Mouse (Mus musculus): ENCODE measurements at regions not wholly inside any gene's neighbourhood (a gene's known extent, or its start where the extent isn't known, plus 50 kb on each side); places are given as distances from the start of the nearest gene placed in this dataset.

DNA sequence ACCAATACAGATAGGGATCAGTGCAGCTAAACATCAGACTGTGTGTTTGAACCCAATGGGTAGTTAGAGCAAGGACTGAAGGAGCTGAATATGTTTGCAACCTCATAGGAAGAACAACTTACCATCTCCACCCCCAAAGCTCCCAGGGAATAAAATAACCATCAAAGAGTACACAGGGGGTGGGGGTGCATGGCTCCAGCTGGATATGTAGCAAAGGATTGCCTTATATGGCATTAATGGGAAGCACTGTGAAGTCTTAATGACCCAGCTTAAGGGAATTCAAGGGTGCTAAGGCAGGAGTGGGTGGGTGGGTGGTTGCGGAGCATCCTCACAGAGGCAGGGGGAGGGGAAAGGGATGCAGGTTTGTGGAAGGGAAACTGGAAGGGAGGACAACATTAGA lies 404.0 kb upstream of the Gm12887 start:
- no peak for DNase-seq

DNA sequence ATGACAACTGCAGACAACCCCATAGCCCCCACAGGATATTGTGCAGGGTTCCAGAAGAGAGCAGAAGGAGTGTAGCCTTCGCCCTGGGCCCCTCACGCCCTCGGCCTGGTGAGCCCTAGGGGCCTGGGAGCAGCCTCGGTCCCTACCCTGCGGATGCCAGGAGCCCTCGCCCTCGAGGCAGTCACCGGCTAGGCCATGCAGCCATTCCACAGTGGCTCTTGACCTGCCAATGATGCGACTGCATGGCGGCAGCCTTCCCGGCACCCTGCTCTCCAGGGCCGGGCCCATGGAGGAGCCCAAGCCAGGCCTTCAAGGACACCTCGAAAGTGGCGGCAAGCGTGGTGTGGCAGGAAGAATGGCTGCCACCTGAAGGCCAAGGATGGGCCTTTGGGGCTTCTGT lies 401.0 kb upstream of the Gm12887 start:
- no peak for DNase-seq

- DNase-seq: peak; percentile 2
These were observed 387.1 kb upstream of the Gm12887 start for GRCm38 (mm10) chr4:122008938-122009459.

DNA sequence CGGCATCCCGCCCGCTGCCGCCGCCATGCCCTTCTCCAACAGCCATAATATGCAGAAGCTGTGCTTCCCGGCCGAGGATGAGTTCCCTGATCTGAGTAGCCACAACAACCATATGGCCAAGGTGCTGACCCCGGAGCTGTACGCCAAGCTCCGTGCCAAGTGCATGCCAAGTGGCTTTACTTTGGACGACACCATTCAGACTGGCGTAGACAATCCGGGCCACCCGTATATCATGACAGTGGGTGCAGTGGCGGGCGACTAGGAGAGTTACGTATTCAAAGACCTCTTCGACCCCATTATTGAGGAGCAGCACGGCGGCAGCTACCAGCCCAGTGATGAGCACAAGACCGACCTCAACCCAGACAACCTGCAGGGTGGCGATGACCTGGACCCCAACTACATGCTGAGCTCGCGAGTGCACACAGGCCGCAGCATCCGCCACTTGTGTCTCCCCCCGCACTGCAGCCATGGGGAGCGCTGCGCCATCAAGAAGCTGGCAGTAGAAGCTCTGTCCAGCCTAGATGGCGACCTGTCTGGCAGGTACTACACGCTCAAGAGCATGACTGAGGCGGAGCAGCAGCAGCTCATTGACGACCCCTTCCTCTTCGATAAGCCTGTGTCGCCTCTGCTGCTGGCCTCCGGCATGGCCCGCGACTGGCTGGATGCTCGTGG lies 386.4 kb upstream of the Gm12887 start:
- DNase-seq: no peak

- DNase-seq: no peak
These were observed 364.8 kb upstream of the Gm12887 start for GRCm38 (mm10) chr4:121986741-121987140.

- DNase-seq: no peak
These were observed 363.5 kb upstream of the Gm12887 start for GRCm38 (mm10) chr4:121985371-121985770.

- no peak for DNase-seq
These were observed 353.9 kb upstream of the Gm12887 start for GRCm38 (mm10) chr4:121975831-121976230.
